Mouse (Mus musculus): ENCODE measurements around the gene Fmo1. TPM values are rescaled to one million over a fixed set of nuclear protein-coding genes. Genes with fewer than 3 reads are reported as not detected.

The Fmo1 gene
- total RNA-seq, 2 experiments from 2014 or later = 10.8 to 13.9 TPM

- no peak for DNase-seq (ENCODE audit: low spot score in 2 of 2)
- intact Hi-C loops (cut with DNase I) = no loop called here
These were observed 1.5 kb downstream of the Fmo1 start for GRCm38 (mm10) chr1:162864816-162865492.

- DNase-seq (ENCODE audit: low spot score in 2 of 2) = no peak
- intact Hi-C loops (cut with DNase I) = no loop called here
These were observed 2.1 kb downstream of the Fmo1 start for GRCm38 (mm10) chr1:162864279-162864678.

- intact Hi-C loops (cut with DNase I) = no loop called here
- no peak for DNase-seq (ENCODE audit: low spot score in 2 of 2)
These were observed 2.8 kb downstream of the Fmo1 start for GRCm38 (mm10) chr1:162863579-162863978.

GRCm38 (mm10) chr1:162862328-162862727, 4.1 kb downstream of the Fmo1 start:
- DNase-seq (ENCODE audit: low spot score in 2 of 2) = no peak
- intact Hi-C loops (cut with DNase I) = no loop called here

- intact Hi-C loops (cut with DNase I) = no loop called here
- DNase-seq (ENCODE audit: low spot score in 2 of 2) = no peak
These were observed 6.3 kb downstream of the Fmo1 start for GRCm38 (mm10) chr1:162859996-162860605.

GRCm38 (mm10) chr1:162859545-162859976, 6.8 kb downstream of the Fmo1 start:
- intact Hi-C loops (cut with DNase I) = no loop called here
- DNase-seq (ENCODE audit: low spot score in 2 of 2) = no peak

GRCm38 (mm10) chr1:162858748-162859130, 7.7 kb downstream of the Fmo1 start:
- DNase-seq (ENCODE audit: low spot score in 2 of 2) = peak in 1 of 2 experiments; percentile 8
- intact Hi-C loops (cut with DNase I) = no loop called here

GRCm38 (mm10) chr1:162857766-162858747, 8.4 kb downstream of the Fmo1 start:
- intact Hi-C loops (cut with DNase I) = no loop called here
- DNase-seq (ENCODE audit: low spot score in 2 of 2) = no peak

- intact Hi-C loops (cut with DNase I) = no loop called here
- no peak for DNase-seq (ENCODE audit: low spot score in 2 of 2)
These were observed 12.5 kb downstream of the Fmo1 start for GRCm38 (mm10) chr1:162853812-162854482.

- intact Hi-C loops (cut with DNase I) = no loop called here
- no peak for DNase-seq (ENCODE audit: low spot score in 2 of 2)
These were observed 18.9 kb downstream of the Fmo1 start for GRCm38 (mm10) chr1:162847554-162847953.

GRCm38 (mm10) chr1:162840211-162840610, 26.2 kb downstream of the Fmo1 start:
- no peak for DNase-seq (ENCODE audit: low spot score in 2 of 2)
- intact Hi-C loops (cut with DNase I) = no loop called here

GRCm38 (mm10) chr1:162838976-162839375, 27.4 kb downstream of the Fmo1 start:
- no peak for DNase-seq (ENCODE audit: low spot score in 2 of 2)

GRCm38 (mm10) chr1:162834342-162834741, 32.1 kb downstream of the Fmo1 start:
- intact Hi-C loops (cut with DNase I) = no loop called here
- DNase-seq (ENCODE audit: low spot score in 2 of 2) = no peak

More at GRCm38 (mm10) chr1:162838976-162839375, 27.4 kb downstream of the Fmo1 start:
- intact Hi-C loops (cut with DNase I) = no loop called here

GRCm38 (mm10) chr1:162832574-162832953, 33.8 kb downstream of the Fmo1 start:
- intact Hi-C loops (cut with DNase I) = no loop called here
- DNase-seq (ENCODE audit: low spot score in 2 of 2) = no peak

- intact Hi-C loops (cut with DNase I) = no loop called here
- DNase-seq (ENCODE audit: low spot score in 2 of 2) = no peak
These were observed 34.4 kb downstream of the Fmo1 start for GRCm38 (mm10) chr1:162831838-162832573.

- no peak for DNase-seq (ENCODE audit: low spot score in 2 of 2)
- intact Hi-C loops (cut with DNase I) = no loop called here
These were observed 47.1 kb downstream of the Fmo1 start for GRCm38 (mm10) chr1:162819280-162819679.

- DNase-seq (ENCODE audit: low spot score in 2 of 2) = no peak
- intact Hi-C loops (cut with DNase I) = no loop called here
These were observed 50.9 kb downstream of the Fmo1 start for GRCm38 (mm10) chr1:162815381-162816127.

GRCm38 (mm10) chr1:162814932-162815331, 51.5 kb downstream of the Fmo1 start:
- intact Hi-C loops (cut with DNase I) = no loop called here
- DNase-seq (ENCODE audit: low spot score in 2 of 2) = no peak

GRCm38 (mm10) chr1:162813836-162814156, 52.6 kb downstream of the Fmo1 start, which contains the start of gene Fmo4:
Gene Fmo4 (minus strand): TSS chr1:162813972.
- intact Hi-C loops (cut with DNase I) = no loop called here
- DNase-seq (ENCODE audit: low spot score in 2 of 2) = no peak

Measured in left cerebral cortex, postnatal 36 days (tissue).